Mouse (Mus musculus): ENCODE results near the gene Pcnx3.

GRCm38 (mm10) chr19:5722848-5723425, 34.2 kb upstream of the Pcnx3 start:
- TF ChIP-seq POLR2A (IDR thresholded peaks at IDR 0.05; ENCODE audit: borderline replicate concordance, low read depth, low read length) (no peak), CTCF (IDR thresholded peaks at IDR 0.05; ENCODE audit: low read depth, low read length) (no peak)

Measured in bone marrow macrophage, adult 2 months (primary cell).